Mouse (Mus musculus) liver, embryonic 12.5 days (tissue): Measurements from ENCODE around the gene Cib3. TPM values are rescaled to one million over a fixed set of nuclear protein-coding genes. Genes with fewer than 3 reads are reported as not detected.

Experiments used
- ATAC-seq: fragments of 200-750 bp; cut with Nextera tagmentation; 2 replicates; pipeline ENCODE4 v1.8.0; 2017; ENCODE audit warnings: moderate number of reproducible peaks, mild to moderate bottlenecking, moderate library complexity
- H3K27ac ChIP-seq: fragments of 300-500 bp; sonication (generic); 2 replicates; pipeline ENCODE4 v1.5.1; 2016; ENCODE audit warnings: mild to moderate bottlenecking
- H3K27me3 ChIP-seq: fragments of 300-500 bp; sonication (generic); replicated peaks from 2 replicates; pipeline ENCODE4 v1.6.1; 2016; ENCODE audit warnings: mild to moderate bottlenecking, moderate library complexity
- H3K36me3 ChIP-seq: fragments of 300-500 bp; sonication (generic); 2 replicates; pipeline ENCODE4 v1.6.1; 2016; ENCODE audit warnings: mild to moderate bottlenecking, moderate library complexity
- H3K4me1 ChIP-seq: fragments of 300-500 bp; sonication (generic); 2 replicates; pipeline ENCODE4 v1.6.1; 2016
- H3K4me2 ChIP-seq: fragments of 300-500 bp; sonication (generic); 2 replicates; pipeline ENCODE4 v1.6.1; 2016; ENCODE audit warnings: mild to moderate bottlenecking, moderate library complexity
- H3K4me3 ChIP-seq: fragments of 300-500 bp; sonication (generic); 2 replicates; pipeline ENCODE4 v1.5.1; 2016; ENCODE audit warnings: mild to moderate bottlenecking, moderate library complexity
- H3K9ac ChIP-seq: fragments of 300-500 bp; sonication (generic); 2 replicates; pipeline ENCODE4 v1.6.1; 2016; ENCODE audit warnings: mild to moderate bottlenecking, moderate library complexity
- H3K9me3 ChIP-seq: fragments of 300-500 bp; sonication (generic); replicated peaks from 2 replicates; pipeline ENCODE4 v1.6.1; 2016; ENCODE audit warnings: mild to moderate bottlenecking, moderate library complexity
- WGBS: fragments of 180-500 bp; shearing (Covaris S2); methylation state at CpG from one replicate; pipeline ENCODE4 v1.1.7; 2016; ENCODE audit not compliant: insufficient replicate concordance; 5-methylcytosine and 5-hydroxymethylcytosine counted together
- polyA plus RNA-seq: library from polyadenylated mRNA; unstranded; fragments of >200 nt; fragmentation: Nextera tagmentation; extraction: Ambion mirVana; gene quantifications from 2 replicates; pipeline ENCODE4 v1.2.1, GENCODE M21; 2016

Cib3 gene
- polyA plus RNA-seq, 1 experiment from 2014 or later, result not detected

- peak within 1 kb of the TSS; percentile 92 for H3K4me2 ChIP-seq
- under 1% methylated on average over 81 of the region's 82 CpGs for WGBS
- no peaks in the 10 kb centered on the region for H3K9me3 ChIP-seq
- H3K36me3 ChIP-seq, result peaks cover 37% of the 10 kb centered on the region
- peaks cover 58% of the 10 kb centered on the region for H3K4me1 ChIP-seq
- peak; percentile 98 for ATAC-seq
- H3K9ac ChIP-seq, result peak within 1 kb of the TSS; percentile 94
- no peaks in the 10 kb centered on the region for H3K27me3 ChIP-seq
- H3K27ac ChIP-seq, result peak within 1 kb of the TSS; percentile 92
- H3K4me3 ChIP-seq, result peak within 1 kb of the TSS; percentile 95
Observed at GRCm38 (mm10) chr8:72160707-72161697, 51.6 kb downstream of the Cib3 start, which contains the start of gene Rab8a. Gene Rab8a (plus strand): TSS chr8:72161200.

- H3K27ac ChIP-seq, result peak overlapping the region; percentile 92
- no peaks in the 10 kb centered on the region for H3K9me3 ChIP-seq
- peak overlapping the region; percentile 95 for H3K4me3 ChIP-seq
- 27% methylated on average over 3 of the region's 3 CpGs for WGBS
- peaks cover 27% of the 10 kb centered on the region for H3K36me3 ChIP-seq
- no peak for ATAC-seq
- peaks cover 54% of the 10 kb centered on the region for H3K4me1 ChIP-seq
- H3K4me2 ChIP-seq, result peak overlapping the region; percentile 79
- H3K27me3 ChIP-seq, result no peaks in the 10 kb centered on the region
- H3K9ac ChIP-seq, result peak overlapping the region; percentile 74
Observed at GRCm38 (mm10) chr8:72160007-72160406, 52.6 kb downstream of the Cib3 start.

- Histone ChIP-seq H3K4me1 (peaks cover 54% of the 10 kb centered on the region), H3K4me2 (peak overlapping the region; percentile 79), H3K4me3 (no peak overlapping the region), H3K27ac (no peak overlapping the region), H3K9me3 (no peaks in the 10 kb centered on the region), H3K27me3 (no peaks in the 10 kb centered on the region), H3K9ac (0 out of 2 replicates have a peak overlapping the region, but pooled peaks have one; percentile 52), H3K36me3 (peaks cover 26% of the 10 kb centered on the region)
- 76% methylated on average over 3 of the region's 3 CpGs for WGBS
- no peak for ATAC-seq
Observed at GRCm38 (mm10) chr8:72158726-72159125, 53.9 kb downstream of the Cib3 start.

GRCm38 (mm10) chr8:72158096-72158495 is 54.5 kb downstream of the Cib3 start:
- ATAC-seq, result no peak
- peak overlapping the region; percentile 52; the same call in 1 of the 2 replicates for H3K9ac ChIP-seq
- H3K4me2 ChIP-seq, result 0 out of 2 replicates have a peak overlapping the region, but pooled peaks have one; percentile 2
- no peak overlapping the region for H3K27ac ChIP-seq
- H3K4me1 ChIP-seq, result peaks cover 48% of the 10 kb centered on the region
- 67% methylated on average over 2 of the region's 2 CpGs for WGBS
- H3K9me3 ChIP-seq, result no peaks in the 10 kb centered on the region
- peaks cover 26% of the 10 kb centered on the region for H3K36me3 ChIP-seq
- no peaks in the 10 kb centered on the region for H3K27me3 ChIP-seq
- H3K4me3 ChIP-seq, result no peak overlapping the region

Other genes with a start within 250 kb of the Cib3 start
- 1.1 TPM in 2 replicates for gene Cyp4f18, start 203.2 kb downstream of the Cib3 start, polyA plus RNA-seq
- gene Olfr372, start 171.6 kb downstream of the Cib3 start, polyA plus RNA-seq, result not detected in 2 replicates
- not detected in 2 replicates for gene Olfr373, start 129.7 kb downstream of the Cib3 start, polyA plus RNA-seq
- gene Olfr374, start 105.8 kb downstream of the Cib3 start, polyA plus RNA-seq, result not detected in 2 replicates
- gene Tpm4, start 77.9 kb downstream of the Cib3 start, polyA plus RNA-seq, result 160 and 165 TPM in 2 replicates
- gene Rab8a, start 51.6 kb downstream of the Cib3 start, polyA plus RNA-seq, result 82.3 and 86.1 TPM in 2 replicates
- gene Hsh2d, start 23.2 kb downstream of the Cib3 start, polyA plus RNA-seq, result 0.28 and 0.32 TPM in 2 replicates
- gene Gm11034, start 799 bp upstream of the Cib3 start, polyA plus RNA-seq, result not detected in 2 replicates
- gene Fam32a, start 6.9 kb upstream of the Cib3 start, polyA plus RNA-seq, result 42.7 and 43.0 TPM in 2 replicates
- gene Ap1m1, start 27.2 kb upstream of the Cib3 start, polyA plus RNA-seq, result 80.9 and 85.0 TPM in 2 replicates
- gene Gm10282, start 92.4 kb upstream of the Cib3 start, polyA plus RNA-seq, result 10.1 and 10.3 TPM in 2 replicates
- 5.7 and 6.0 TPM in 2 replicates for gene Klf2, start 106.2 kb upstream of the Cib3 start, polyA plus RNA-seq
- gene Eps15l1, start 208.6 kb upstream of the Cib3 start, polyA plus RNA-seq, result 28.9 and 29.8 TPM in 2 replicates
- 1.0 and 1.1 TPM in 2 replicates for gene Calr3, start 231.0 kb upstream of the Cib3 start, polyA plus RNA-seq
- 7.0 and 7.7 TPM in 2 replicates for gene 1700030K09Rik, start 231.0 kb upstream of the Cib3 start, polyA plus RNA-seq